Mouse (Mus musculus) kidney, postnatal 14 days (tissue): ENCODE data around the gene P3h4.
A peak's percentile ranks its signal among the peaks of the same experiment; 100 is the strongest.

ENCODE experiments used
- DNase-seq: peaks from one replicate; pipeline ENCODE4 v3.0.0; 2022; ENCODE audit warnings: mixed read lengths

P3h4 gene

DNA sequence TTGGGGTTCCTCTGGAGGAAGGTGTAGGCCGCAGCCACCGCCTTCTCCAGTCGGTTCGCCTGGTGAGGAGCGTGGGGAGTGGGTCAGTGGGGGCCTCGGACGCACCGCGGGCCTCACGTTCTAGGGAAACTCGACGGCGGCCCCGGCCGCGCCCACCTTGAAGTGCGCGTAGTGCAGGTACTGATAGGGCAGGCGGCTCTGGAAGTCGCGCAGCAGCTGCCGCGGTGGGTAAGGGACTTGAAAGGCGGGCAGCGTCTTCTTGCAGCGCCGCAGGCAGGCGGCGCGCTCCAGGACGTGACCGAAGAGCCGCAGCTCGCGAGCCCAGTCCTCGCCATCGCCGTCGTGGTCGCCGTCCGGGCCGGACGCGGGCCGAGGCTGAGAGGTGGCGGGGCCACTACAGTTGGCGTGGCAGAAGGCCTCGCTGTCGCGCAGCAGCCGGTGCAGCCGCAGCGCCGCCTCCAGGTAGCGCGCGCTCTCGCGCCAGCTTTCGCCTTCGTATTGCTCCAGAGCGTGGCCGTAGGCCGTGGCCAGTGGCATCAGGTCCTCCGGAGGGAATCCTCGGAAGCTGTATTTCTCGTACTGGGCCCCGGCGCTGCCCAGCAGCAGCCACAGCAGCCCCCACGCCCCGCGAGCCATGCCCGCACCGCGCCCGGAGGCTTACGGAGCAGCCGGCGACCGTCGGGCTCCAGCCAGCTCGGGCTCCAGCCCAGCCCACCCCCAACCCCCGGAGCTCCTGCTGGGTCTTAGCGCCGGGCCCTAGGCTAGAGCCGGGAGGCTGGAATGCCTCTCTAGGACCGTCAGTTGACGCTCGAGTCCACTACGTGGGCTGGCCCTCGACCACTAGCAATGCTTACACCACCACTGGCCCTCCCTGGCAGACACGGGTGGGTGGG is at the start of gene P3h4:
Gene P3h4 (minus strand): TSS at position 816 of the 893 bp plus-strand sequence.
- peak; percentile 91 for DNase-seq

DNA sequence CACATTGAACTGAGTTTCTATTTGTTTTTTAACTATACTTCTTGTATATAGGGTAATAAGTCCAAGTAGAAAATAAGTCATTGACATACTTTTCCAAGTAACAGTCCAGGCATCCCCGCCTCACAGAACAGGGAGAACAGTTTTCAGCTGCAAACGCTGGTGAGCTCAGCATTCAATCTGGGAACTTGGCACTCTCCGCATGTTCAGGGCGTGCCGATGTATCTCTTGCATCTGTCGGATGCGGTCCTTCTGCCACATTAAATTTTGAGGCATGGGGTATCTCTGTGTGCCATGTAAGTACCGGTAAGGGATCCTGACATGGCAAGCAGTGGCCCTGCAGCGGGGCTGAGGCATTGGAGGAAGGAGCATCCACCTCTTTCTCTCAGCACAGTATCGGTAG is 48.1 kb upstream of the P3h4 start:
- DNase-seq: no peak

DNA sequence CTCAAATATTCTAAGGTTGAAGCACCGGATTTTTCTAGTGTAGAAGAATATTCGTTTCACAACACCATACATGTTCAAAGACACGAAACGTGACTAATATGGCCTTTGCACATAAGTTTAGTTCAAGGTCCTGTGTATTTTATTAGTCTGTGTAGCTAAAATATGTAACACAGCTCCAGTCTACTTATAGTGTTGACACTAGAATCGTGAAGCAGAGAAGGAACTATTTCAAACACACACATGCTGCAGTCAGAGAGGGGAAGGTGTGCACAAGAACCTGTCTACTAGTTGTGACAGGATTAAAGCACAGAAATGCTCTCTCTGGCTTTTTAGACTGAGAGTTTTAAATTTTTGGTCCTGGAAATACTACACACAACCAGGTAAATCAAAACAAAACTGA is 43.1 kb upstream of the P3h4 start:
- DNase-seq: no peak

DNA sequence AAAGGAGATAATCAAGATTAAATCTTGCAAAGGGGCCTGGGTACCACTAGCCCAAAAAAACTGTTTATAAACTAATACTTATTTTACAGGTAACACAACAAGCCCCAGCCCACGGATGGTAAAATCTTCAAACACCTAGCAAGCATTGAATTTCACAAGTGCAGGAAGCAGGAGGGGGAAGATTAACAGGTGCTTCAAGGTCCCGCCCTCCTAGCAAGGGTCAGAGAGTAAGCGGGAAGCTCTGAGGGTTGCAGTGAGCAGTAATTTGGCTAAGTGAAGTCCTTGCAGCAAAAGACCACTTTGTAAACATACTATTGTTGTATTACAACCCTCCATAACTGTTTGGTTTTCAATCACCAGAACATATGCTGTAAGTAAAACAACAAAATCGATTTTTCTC is 42.6 kb upstream of the P3h4 start:
- no peak for DNase-seq

DNA sequence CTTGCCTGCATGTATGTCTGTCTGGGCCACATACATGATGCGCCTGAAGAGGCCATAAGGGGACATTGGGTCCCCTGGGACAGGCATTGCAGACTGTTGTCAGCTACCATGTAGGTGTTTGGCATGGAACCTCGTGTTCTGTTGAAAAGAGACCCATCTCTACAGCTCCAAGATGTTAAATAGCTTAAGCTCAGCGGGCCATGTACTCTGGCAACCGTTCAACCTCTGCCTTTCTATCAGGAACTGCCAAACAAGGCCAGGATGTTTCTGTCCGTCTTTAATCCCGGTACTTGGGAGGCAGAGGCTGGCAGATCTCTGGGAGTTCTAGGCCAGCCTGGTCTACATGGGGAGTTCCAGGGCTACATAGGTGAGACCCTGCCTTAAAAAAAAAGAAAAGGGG is 28.0 kb upstream of the P3h4 start:
- peak; percentile 45 for DNase-seq

DNA sequence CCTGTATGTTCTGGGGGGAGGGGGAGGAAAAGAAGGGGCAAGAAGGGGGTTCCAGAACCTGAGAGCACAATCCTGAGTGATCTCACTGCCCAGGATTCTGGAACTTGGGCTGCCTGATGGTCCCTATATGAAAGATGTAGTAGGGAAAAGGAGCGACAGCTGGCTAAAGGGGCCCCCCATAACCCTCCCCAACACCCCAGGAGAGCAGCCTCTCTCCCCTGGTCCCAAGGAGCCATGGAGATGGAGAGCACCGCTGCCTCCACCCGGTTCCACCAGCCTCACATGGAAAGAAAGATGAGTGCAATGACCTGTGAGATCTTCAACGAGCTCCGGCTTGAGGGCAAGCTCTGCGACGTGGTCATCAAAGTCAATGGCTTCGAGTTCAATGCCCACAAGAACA is 27.2 kb upstream of the P3h4 start, which contains the start of the genes Nt5c3b and Klhl10:
Gene Nt5c3b (minus strand): TSS at position 12 of the 400 bp plus-strand sequence.
Gene Klhl10 (plus strand): TSS at position 121 of the 400 bp plus-strand sequence.
- no peak for DNase-seq

DNA sequence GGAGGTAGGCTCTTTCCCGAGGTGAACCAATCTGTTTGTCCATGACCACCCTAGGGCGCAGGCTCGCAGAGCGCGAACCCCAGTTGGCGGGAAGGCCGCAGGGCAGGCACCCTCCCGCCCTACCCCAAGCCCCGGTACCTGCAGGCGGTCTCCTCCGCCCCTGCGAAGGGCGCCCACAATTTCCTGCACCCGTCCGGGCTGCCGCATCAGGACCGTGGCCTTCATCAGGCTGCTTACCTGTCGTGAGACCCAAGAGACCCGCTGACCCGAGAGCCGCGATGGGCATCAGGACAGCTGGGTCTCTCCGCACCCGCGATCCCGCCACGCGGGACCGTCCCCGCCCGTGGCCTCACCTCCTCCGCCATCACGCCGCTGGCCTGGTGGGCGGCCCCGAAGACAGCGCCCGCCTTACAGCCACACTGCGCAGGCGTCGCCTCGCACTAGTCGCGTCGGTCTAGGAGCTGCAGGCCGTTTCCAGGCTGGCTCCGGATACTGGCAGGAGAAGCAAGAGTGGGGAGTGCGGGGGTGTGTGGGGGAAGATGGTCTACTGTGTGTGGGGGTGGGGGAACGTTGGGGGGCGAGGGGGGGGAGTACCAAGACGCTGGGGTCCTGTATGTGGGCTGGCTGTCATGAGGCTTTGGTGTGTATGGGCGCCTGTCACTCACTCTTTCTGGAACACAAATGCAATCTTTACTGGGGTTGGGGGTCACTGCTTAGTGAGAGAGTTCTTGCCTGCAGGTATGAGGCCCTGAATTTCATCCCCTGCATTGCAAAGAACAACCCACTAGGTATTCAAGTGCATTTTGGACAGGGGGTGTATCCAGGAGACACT is 26.3 kb upstream of the P3h4 start:
- DNase-seq: peak; percentile 92

DNA sequence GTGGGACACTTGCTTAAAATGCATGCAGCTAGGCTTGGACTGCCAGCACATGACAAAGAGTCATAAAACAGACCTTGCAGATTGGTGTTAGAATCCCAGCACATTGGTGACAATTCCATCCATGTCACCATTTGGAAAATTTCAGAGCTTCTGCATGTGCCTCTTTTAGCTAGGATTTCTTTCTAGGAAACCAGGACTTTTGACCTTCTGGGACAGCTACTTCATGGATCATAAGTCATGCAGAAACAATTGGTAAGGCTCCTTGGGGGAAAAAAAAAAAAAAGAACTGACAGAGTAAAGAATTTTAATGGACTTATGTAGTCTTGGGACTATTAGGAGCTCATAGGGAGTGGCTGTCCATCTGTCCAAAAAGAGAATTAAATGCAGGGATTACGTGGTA is 23.3 kb upstream of the P3h4 start:
- no peak for DNase-seq

DNA sequence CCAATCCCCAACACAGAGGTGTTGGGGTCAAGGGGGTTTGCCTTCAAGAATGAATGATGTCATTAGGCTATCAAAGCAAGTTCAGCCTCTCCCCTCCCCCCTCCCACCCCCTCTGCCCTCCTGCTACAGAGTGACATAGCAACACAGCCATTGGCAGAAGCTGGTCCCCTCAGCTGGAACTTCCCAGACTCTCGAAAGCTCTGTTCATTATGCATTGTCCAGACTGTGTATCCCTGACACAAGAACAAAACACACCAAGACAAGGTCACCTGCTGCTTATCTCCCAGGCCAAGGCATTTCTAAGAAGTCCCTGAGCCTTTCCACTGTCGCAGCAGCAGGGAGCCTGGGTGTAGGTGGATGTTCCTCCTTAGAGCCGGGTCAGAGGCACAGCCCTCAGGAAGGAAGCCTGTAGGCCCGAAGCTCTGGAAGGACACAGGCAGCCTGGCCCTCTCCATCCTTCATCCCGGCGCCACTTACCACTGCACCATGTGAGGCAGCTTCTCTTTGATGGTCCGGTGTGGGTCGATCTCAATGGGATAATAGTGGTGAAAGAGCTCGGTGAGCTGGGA is 21.1 kb upstream of the P3h4 start:
- no peak for DNase-seq

DNA sequence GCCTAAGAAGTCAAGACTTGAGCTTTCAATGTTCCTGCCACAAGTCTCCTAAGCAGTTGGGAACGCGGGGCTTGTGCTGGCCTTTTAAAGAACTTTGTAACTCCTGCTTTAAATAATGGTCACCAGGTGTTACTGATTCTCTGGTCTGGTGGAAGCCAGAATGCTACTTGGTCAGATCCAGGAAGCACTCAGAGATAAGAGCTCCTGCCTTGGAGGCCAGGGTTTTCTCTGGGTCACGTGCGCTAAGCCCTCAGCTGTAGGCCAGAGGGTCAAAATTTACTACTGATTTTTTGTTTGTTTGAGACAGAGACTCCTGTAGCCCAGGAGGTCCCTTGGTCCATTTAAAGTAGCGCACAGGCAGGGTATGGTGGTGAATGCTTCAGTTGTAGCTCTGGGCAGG is 17.4 kb upstream of the P3h4 start:
- DNase-seq: no peak

DNA sequence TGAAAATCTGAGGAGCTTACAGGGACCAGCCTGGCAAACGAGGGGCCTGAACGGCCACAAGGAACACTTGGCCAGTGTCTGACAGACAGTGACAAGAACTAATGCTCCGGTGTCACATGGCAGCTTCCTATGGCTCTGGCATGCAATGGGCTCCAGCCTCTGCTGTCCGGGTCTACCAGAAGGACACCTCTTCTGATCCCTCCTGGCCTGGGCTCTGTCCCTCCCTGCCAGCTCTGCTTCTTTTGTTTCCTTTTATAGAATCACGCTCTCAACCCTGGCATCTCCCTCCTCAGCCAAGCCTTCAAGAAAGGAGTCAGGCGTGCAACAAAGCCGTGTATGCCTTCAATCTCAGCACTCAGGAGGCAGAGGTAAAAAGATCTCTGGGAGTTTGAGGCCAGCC is 15.4 kb upstream of the P3h4 start:
- no peak for DNase-seq

DNA sequence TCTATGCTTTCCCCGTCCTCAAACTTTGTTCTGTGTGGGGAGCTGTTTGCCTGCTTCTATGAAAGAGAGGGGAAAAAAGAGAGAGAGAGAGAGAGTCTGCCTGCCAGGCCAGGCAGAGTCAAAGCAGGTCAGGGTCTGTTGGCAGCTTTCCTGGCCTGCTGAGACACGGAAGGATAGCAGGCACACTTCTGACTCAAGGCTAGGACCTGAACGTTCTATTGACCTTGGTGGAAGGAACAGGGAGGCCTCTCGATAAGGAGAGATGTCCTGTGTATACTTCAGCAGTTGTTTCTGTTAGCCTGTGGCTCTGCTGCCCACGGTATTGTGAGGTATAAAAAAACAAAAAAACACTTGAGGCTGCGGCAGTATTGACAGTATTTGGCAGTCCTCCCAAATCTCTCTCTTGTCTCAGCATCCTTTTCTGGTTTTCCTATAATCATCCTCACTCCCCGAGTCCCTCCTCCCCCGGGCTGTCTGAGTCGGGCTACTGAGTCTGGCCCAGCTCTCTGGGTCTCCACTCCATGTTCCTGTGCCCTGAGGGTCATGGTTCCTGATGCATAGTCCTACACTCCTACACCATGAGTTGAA is 14.1 kb upstream of the P3h4 start:
- DNase-seq: no peak

DNA sequence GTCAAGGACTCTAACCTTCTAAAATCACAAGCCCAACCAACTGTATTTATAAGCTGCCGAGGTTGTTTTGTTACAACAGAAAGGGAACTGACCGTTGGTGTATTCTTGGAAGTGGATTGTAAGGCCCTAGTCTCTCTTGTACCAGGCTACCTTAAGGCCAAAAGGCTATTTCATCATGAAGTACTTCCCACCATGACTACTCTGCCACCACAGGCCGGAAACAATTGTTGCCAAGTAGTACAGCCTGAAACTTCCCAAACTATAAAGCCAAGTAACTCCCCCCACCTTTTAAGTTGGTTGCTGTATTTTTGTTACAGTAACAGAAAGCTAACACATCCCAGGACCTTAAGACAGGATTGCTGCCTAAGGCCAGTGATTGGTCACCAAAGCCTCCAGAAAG is 12.2 kb upstream of the P3h4 start:
- DNase-seq: no peak

DNA sequence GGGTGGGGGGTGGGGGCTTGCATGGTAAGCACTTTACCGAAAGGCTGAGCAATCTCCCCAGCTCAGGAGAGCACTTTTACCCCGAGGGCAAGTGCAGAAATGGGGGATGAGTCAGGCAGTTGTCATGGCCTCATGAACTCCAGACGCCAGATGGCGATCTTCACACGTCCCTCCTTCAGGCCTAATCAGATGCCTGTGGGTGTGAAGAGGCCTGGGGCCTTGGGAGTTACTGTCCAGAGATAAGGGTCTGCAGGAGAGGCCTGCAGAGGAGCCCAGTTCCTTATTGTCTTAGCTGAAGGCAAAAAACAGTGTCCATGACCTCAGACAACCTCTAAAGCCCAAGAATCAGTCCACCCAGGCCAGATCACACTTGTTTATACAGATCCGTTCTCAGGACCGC is 11.2 kb upstream of the P3h4 start:
- DNase-seq: peak; percentile 85

DNA sequence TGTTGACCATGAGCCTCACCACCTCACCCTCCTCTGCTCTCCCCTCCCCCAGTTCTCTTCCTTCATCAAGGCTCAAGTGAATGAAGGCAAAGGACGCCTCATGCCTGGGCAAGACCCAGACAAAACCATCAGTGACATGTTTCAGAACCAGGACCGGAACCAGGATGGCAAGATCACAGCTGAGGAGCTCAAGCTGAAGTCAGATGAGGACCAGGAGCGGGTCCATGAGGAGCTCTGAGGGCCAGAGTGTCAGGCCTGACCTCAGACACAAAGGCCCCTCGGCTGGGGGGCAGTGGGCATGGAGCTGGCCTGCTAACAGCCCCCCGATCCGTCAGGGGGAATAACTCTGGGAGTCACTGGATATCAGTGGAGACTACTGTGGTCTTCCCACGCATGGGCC is 9.2 kb upstream of the P3h4 start:
- DNase-seq: no peak

DNA sequence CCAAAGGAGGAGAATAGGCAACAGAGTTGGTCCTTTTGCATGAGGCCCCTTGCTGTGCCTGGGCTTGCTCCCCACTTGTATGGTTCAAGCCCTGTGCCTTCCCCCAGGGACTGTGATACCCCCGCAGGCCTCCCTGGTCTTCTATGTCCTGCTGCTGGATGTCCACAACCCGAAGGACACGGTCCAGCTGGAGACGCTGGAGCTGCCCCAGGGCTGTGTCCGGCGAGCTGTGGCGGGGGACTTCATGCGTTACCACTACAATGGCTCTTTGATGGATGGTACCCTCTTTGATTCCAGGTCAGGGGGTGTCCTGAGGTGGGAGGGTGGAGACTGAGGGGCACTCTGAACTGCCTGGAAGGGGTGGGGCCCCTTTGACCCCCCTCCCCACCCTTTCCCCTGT is 6.9 kb upstream of the P3h4 start:
- no peak for DNase-seq

DNA sequence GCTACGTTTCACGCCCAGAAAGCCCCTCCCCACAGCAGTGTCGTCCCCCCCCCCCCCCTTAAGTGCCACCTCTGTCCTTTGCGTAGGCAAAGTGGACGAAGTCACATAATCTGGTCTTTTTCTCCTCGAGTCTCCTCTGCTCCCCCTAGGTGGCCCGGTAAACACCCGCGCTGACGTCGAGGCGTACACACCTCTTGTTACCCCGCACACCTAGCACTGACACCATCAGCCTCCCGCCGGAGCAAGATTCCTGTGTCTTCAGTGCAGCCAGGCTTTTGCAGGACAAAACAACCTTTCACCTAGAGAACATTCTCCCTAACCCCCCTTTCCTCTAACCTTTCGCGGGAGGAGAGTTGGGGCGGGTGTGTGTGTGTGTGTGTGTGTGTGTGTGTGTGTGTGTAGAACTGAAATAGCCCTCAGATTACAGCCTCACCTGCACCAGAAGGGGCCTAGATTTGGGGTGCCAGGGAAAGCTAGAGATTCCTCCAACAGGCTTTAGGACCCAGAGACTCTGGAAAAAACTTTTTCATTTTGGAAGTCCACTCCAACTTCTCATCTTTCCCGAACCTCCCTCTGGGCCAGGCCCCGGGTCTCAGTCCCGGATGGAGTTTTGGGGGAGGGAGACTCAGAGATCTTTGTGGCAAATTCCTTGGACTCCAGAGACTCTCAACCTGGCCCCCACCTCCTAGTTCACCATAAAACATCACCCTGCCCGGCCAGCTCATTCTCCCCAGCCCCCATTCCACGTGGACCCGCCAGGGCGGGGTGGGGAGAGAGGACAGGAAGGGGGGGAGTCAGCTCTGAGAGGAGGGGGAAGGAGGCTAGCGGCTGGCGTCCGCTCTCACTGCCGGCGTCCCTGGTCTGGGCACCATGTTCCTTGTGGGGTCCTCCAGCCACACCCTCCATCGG is 532 bp upstream of the P3h4 start, which contains the start of gene Fkbp10:
Gene Fkbp10 (plus strand): TSS at position 784 of the 909 bp plus-strand sequence.
- DNase-seq: peak; percentile 73

DNA sequence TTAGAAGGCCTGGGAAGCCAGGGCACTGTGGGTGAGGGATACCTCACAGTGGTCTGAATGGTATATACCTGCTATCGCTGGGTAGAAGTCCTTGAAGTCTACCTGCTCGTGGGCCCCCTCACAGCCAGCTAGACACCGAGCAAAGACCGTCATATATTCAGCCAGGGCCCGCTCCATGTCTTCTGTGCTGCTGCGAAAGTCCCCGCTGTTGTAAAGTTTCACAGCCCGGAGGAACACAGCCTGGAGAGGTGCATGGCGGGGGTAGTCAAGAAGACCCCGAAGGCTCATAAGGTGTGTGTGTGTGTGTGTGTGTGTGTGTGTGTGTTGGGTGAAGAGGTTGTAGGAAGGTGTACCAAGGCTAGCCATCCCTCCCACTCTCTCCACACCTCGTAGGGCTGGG is 1.1 kb downstream of the P3h4 start:
- no peak for DNase-seq

DNA sequence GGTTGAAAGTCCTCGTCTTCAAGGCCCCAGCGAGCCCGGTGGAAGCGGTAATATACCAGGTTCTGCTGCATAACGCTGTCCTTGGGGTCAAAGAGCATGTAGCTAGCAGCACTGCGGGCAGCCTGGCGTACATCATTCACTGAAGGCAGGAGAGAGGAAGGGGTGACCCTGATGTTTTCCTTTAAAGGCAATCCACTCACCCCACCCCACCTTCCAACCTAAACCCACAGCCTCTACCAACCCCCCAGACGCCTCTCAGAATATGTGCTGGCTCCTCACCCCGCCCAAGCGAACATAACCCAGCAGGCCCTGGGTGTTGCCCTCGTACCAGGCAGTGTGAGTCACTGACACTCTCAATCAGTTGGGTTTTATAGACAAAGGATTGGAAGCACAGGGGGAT is 2.9 kb downstream of the P3h4 start:
- no peak for DNase-seq

DNA sequence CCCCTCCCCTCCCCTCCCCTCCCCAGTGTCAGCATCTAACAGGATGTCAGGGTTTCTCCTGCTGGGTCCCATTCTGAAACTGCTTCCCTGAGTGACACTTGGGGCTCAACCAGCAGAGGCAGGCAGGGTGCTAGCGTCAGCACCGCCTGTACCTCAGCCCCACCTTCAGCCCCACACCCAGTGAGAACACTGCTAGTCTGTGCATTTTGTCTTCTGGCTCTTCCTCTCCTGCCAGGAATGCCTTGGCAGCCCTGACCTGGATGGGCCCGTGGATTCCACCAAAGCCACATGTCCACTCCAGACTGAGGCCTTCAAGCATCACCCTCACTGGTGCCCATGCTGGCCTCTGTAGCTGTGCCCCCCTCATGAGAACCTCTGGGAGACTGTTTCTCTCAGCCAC is 5.0 kb downstream of the P3h4 start:
- DNase-seq: no peak

DNA sequence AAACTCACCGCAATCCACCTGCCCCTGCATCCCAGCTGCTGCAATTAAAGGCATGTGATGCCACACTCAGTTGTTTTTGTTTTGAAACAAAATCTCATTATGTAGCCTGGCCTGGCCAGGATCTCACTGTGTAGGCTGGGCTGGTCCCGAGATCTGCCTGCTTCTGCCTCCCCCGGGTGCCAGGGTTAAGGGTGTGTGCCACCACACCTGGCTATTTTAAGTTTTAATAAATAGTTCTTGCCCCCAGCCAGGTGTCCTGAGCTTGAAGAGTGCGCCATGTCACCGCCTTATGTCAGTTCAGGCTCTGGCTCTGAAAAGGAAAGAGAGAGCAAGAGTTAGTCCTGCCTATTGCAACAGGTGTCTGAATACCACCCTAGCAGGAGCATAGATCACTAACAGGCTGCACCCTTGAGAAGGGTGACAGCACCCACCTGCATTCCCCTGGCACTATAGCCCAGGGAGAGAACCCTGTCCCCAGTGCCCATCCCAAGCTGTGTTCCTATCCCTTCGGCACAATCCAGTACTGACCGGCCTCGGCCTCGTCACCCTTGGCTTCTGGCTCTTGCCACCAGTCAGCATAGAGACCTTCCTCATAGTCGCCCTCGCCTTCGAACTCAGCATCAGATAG is 5.7 kb downstream of the P3h4 start:
- no peak for DNase-seq
